Mouse (Mus musculus) heart, postnatal 10 days (tissue): Measurements from ENCODE around the gene Pigb. TPM values are rescaled to one million over a fixed set of nuclear protein-coding genes. Genes with fewer than 3 reads are reported as not detected.

Experiments
- microRNA-seq, 2 experiments: library from miRNA; unstranded; fragments of <30 nt; microRNA quantifications; one replicate each; pipeline ENCODE4 v1.2.0; 2022
- total RNA-seq, 2 experiments: library from RNA; stranded (reverse); gene quantifications; 2 replicates each; pipeline ENCODE4 v1.2.3; 2021

Gene Pigb
- total RNA-seq, 2 experiments from 2014 or later, result 3.9 to 4.3 TPM

Small RNA genes within 50 kb of the gene (microRNA-seq; reads per million reads assigned to microRNA genes)
- gene Gm27353, result 0 reads per million in 2 experiments

Other genes starting within 250 kb of the Pigb start
- under 1 TPM; 0.22 TPM for gene Prtg, start 233.5 kb downstream of the Pigb start, total RNA-seq
- gene Pygo1, start 114.7 kb downstream of the Pigb start, total RNA-seq, result 1 to 10 TPM; 7.4 to 8.3 TPM
- gene Dyx1c1, start 81.6 kb downstream of the Pigb start, total RNA-seq, result under 1 TPM; 0.43 to 0.79 TPM
- gene Gm44503, start 81.5 kb downstream of the Pigb start, total RNA-seq, result not detected
- gene Ccpg1os, start 55.0 kb downstream of the Pigb start, total RNA-seq, result 1 to 10 TPM; 4.6 to 4.7 TPM
- gene Ccpg1, start 54.9 kb downstream of the Pigb start, total RNA-seq, result 10 to 100 TPM; 53.4 to 53.9 TPM
- 1 to 10 TPM; 4.4 to 6.7 TPM for gene Rab27a, start 4.5 kb upstream of the Pigb start, total RNA-seq
- gene Khdc3, start 61.5 kb upstream of the Pigb start, total RNA-seq, result not detected
- not detected for gene Gm20509, start 62.1 kb upstream of the Pigb start, total RNA-seq
- 10 to 100 TPM; 54.9 to 60.4 TPM for gene Rsl24d1, start 73.0 kb upstream of the Pigb start, total RNA-seq